Mouse (Mus musculus) G1E (cell line): ENCODE data around the gene Gpr84.

Source experiments
- CTCF ChIP-seq: IDR thresholded peaks from 2 replicates; pipeline ENCODE4 v1.5.1; 2012; ENCODE audit warnings: low read depth, low read length, inconsistent platforms, mixed read lengths
- GATA1 ChIP-seq: IDR thresholded peaks from 2 replicates; pipeline ENCODE4 v1.6.1; 2012; ENCODE audit warnings: borderline replicate concordance, low read length, inconsistent platforms, mixed read lengths
- POLR2AphosphoS5 ChIP-seq: IDR thresholded peaks from 2 replicates; pipeline ENCODE4 v1.6.1; 2012; ENCODE audit warnings: low read depth, low read length, inconsistent platforms; ENCODE audit not compliant: insufficient replicate concordance
- TAL1 ChIP-seq: conservative IDR thresholded peaks from 2 replicates; pipeline ENCODE4 v1.6.1; 2012; ENCODE audit warnings: low read depth, low read length, inconsistent platforms, mixed read lengths

DNA sequence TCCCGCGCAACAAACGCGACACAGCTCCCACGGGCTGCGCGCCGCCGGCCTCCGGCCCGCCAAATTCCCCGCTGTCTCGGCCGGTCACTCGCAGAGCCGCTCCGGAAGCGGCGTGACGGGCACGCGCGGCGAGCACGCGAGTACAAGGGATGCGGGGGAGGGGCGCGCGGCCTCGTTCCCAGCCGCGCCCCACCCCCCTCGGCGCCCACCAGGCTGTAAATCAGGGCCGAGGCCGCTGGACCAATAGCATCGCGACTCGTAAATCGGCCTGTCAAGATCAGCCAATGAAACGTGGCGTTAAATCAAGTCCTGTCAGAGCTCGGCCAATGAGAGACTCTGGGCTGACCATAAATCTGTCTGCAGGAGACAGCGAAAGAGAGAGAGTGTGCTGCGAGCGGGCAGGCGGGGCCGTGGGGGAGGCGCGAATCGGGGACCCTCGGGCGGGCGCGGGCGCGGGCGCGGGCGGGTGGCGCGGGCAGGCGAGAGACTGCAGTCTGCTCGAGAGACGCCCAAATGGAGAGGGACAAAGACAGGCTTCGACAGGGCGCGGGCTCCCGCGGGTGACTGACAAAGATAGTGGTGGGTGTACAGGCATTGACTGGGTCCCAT, 5.2 kb downstream of the Gpr84 start:
- TF ChIP-seq GATA1 (no peak), POLR2AphosphoS5 (no peak), CTCF (no peak), TAL1 (no peak)
